Mouse (Mus musculus): ENCODE measurements around the gene Cpxm2.

The Cpxm2 gene

DNA sequence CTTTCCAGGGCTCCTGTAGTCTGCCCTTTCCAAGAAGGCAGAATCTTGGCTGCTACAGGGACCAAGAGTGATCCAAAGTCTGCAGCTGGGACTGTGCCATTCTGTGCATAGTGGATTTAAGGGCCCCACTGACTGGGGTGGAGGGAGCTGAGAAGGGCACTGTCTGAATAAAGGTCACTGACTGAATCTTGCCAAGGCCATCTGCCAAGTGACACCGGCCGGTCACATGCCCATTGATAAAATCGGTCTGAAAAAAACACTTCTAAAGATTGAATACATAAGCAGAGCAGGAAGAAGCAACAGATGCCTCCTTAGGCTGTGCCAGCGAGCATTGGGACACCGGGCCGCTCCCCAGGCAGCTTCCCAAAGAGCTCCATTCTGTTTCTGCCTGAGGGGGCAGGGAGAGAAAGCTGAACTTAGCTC is 803 bp downstream of the Cpxm2 start:
- intact Hi-C loops (cut with DNase I), result no loop called here

GRCm38 (mm10) chr7:132145227-132145800 is 9.2 kb downstream of the Cpxm2 start:
- intact Hi-C loops (cut with DNase I), result no loop called here

GRCm38 (mm10) chr7:132128687-132129086 is 25.9 kb downstream of the Cpxm2 start:
- intact Hi-C loops (cut with DNase I), result no loop called here

DNA sequence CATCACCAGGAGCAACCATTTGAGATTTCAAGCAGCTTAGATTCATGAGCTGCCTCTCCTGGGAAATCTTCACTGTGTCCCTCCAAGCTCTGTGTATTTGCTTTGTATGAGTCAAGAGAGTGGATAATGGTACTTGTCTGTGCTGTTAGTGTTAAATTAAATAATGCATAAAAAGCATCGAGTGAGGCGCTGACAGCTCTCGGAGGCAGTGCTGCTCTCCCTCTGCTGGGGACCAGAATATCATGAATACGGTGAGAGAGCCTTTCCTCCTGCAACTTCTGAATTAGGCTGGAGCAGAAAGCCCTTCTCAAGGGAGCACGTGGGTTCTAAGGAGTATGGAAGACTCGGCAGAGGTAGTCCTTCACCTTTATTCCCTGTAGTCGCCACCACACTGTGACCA is 29.6 kb downstream of the Cpxm2 start:
- intact Hi-C loops (cut with DNase I), result no loop called here

DNA sequence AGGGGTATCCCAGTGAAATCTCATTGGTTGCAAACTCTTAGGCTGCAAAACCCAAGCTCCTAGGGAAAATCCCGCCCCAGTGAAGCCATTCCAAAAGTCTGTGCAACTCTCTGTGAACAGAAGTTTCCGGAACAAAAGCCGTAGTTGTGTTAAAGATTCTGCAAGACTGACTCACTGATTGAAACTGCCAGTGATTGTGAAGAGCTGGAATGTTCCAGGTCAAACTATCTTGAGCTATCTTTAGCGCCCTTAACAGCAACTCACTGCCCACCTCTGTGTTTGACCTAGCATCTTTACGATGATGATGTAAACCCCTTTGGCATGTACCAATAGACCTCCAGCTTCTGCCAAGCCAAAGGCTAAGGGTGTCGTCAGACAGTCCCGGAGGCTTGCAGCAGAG is 31.3 kb downstream of the Cpxm2 start:
- intact Hi-C loops (cut with DNase I), result no loop called here

- intact Hi-C loops (cut with DNase I), result no loop called here
Measured at GRCm38 (mm10) chr7:132119817-132120216, 34.7 kb downstream of the Cpxm2 start.

GRCm38 (mm10) chr7:132111770-132112169 is 42.8 kb downstream of the Cpxm2 start:
- intact Hi-C loops (cut with DNase I), result no loop called here

DNA sequence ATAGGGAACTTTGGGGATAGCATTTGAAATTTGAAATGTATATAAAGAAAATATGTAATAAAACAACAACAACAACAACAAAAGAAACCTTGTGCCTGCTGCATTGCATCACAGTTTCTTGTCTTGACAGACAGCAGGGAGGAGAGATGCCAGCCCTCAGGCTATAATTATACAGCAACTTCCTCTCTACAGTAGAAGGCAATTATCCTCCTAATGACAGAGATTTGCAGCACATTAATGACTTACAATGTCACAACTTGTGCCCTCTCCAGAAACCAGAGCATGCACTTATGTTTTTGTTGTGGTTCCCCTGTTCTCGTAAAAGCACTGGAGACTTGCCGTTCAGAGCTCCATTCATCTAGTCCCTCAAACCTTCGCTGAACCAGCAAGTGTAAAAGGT is 44.2 kb downstream of the Cpxm2 start:
- intact Hi-C loops (cut with DNase I), result no loop called here

GRCm38 (mm10) chr7:132106891-132107290 is 47.6 kb downstream of the Cpxm2 start:
- intact Hi-C loops (cut with DNase I), result no loop called here

GRCm38 (mm10) chr7:132105326-132105725 is 49.2 kb downstream of the Cpxm2 start:
- intact Hi-C loops (cut with DNase I), result no loop called here

- intact Hi-C loops (cut with DNase I), result no loop called here
Measured at GRCm38 (mm10) chr7:132098441-132098840, 56.1 kb downstream of the Cpxm2 start.

GRCm38 (mm10) chr7:132094666-132095065 is 59.9 kb downstream of the Cpxm2 start:
- intact Hi-C loops (cut with DNase I), result no loop called here

DNA sequence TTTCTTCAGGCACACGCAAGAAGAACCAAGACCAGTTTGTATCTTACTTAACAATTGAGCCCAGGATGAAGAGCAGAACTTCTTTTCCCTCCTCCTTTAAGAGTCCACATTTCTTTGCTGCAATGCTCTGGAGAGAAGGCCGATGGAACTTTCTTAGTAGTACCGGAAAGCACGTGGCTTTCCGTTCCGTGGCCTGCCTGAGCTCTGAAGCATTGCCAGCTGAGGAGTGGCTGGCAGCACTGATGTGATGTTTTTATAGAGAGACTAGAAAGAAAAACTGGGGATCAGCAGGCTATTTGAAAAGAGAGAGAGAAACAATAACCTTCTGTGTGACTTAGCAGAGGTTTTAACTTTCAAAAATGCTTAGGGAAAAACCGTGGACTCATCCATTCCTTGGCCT is 63.0 kb downstream of the Cpxm2 start:
- intact Hi-C loops (cut with DNase I), result no loop called here

- intact Hi-C loops (cut with DNase I), result no loop called here
Measured at GRCm38 (mm10) chr7:132088606-132089005, 65.9 kb downstream of the Cpxm2 start.

- intact Hi-C loops (cut with DNase I), result no loop called here
Measured at GRCm38 (mm10) chr7:132088181-132088580, 66.4 kb downstream of the Cpxm2 start.

DNA sequence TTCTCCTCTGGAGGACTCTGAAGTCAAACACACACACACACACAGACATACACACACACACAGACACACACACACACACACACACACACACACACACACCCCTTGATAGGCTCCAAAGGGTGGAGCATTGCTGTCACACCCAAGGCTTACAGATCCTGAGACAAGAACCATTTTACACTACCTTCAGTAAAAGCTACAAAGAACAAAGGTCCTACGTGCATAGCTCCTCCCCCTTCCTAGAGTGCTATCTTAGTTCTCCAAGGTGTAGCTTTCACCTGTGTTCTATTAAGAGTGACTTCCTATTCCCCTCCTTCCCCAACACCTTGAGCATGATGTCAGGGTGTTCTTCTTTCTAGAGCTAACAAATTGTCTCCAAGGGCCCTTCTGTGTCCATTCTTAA is 78.7 kb downstream of the Cpxm2 start:
- intact Hi-C loops (cut with DNase I), result no loop called here

GRCm38 (mm10) chr7:132074503-132074902 is 80.0 kb downstream of the Cpxm2 start:
- intact Hi-C loops (cut with DNase I), result no loop called here

DNA sequence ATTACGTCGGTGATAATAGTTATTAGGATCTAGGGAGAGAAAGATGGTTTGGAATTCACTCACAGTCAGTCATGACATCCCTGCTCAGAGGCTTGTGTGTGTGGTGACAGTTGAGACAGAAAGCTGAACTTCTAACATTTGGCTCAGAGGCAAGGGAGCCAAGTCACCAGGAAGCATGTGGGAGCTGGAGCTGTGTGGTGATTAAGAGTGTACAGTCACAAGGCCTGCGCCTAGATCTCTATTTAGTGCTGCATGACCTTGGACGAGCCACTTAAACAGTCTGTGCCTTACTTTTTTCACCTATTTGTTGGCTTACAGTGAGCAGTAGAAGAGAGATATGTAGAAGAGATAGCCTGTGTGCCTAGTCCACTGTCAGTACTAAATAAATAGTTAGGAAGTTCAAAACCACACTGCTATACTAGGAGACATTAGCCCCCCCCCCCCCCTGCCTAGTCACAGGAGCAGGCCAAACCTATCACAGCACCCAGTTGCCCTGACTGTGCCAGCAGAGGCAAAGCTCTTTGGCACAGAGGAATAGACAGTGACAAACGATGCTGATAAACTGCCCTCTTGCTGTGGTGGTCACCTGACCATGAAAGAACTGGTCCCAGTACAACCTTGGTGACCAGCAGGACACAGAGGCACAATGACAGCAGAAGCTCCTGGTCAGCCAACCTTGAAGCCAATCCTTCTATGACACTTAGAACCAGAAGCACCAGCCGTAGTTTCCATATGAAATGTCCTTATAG is 83.5 kb downstream of the Cpxm2 start:
- intact Hi-C loops (cut with DNase I), result no loop called here

GRCm38 (mm10) chr7:132067951-132068350 is 86.6 kb downstream of the Cpxm2 start:
- intact Hi-C loops (cut with DNase I), result no loop called here

DNA sequence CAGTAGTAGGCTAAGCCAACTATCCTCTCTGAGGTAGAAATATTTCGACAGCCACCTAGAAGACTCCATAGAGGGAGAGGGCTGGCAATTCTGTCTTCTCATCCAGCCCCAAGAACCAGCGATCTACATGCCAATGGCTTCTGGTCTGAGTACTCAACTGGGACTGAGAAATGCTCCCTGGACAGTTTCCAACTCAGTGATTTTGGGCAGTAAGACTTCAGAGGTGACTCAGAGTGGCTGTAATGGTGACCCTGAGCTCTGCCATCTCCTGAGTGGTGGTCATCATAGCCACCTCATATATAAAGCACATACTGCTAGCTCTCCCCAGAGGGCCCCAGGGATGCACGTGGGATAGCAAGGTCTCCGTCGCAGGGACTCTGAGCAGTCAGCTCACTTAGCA is 87.0 kb downstream of the Cpxm2 start:
- intact Hi-C loops (cut with DNase I), result no loop called here

DNA sequence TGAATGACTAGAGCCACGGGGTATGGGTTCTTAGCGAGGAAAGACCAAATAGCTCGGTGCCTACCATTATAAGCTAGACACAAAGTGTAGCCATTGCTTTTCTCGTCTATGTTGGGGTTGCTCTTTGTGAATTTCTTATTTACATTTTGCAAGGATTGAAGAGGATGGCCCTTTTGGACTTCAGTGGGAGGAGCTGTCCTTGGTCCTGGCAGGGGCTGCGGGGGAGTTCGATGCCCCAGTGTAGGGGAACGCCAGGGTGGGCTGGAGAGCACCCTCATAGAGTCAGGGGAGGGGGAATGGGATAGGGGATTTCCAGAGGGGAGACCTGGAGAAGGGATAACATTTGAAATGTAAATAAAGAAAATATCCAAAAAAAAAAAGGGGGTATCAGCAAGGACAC is 94.4 kb downstream of the Cpxm2 start:
- intact Hi-C loops (cut with DNase I), result no loop called here

- intact Hi-C loops (cut with DNase I), result no loop called here
Measured at GRCm38 (mm10) chr7:132056565-132056964, 98.0 kb downstream of the Cpxm2 start.

DNA sequence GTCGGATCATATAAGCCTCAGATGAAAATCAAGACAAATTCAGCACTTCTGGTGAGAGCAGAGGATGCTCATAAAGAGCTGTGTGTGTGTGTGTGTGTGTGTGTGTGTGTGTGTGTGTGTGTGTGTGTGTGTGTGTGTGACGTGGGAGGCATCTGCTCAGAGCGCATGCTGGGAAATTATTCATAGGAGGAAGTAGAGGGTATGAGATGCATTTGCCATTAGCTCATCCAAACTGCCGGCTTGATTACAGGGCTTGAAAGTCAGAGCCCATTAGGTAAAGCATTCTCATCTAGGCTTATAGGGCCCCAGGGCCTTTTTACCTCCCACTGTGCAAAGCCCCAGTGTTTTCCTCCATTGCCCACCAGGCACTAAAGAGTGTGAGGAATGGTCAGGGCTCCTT is 107.9 kb downstream of the Cpxm2 start:
- intact Hi-C loops (cut with DNase I), result no loop called here

Data from adrenal gland (tissue).